22 mouse cellular contexts compared by ENCODE assay signal in genomic region chr15:81320137-81320536, GRCm38 (mm10). TPM values are rescaled to one million over a fixed set of nuclear protein-coding genes. Genes with fewer than 3 reads are reported as not detected.
DNase-seq lines count a peak whose midpoint lies in the region; TF ChIP-seq lines count a peak whose summit lies in the region.
"Had no signal": no experiment of that assay in that cellular context is flagged by ENCODE, and none has a peak within 500 bp of the region (broad histone marks: within the 10 kb centered on the region; RNA-seq: fewer than 3 reads in every experiment).

No protein-coding gene starts in this region.

- no peak overlapping the region for H3K27ac ChIP-seq in kidney, adult 2 months (ENCODE audit: insufficient read depth, low read depth, low read length)
- H3K27ac ChIP-seq: forebrain, embryonic 10.5 days; forebrain, embryonic 13.5 days; heart, embryonic 15.5 days; hindbrain, embryonic 10.5 days; hindbrain, embryonic 13.5 days had no signal

- WGBS in kidney, adult 2 months = 90% methylated on average over 3 of the region's 3 CpGs

- H3K4me3 ChIP-seq in kidney, adult 2 months (ENCODE audit: insufficient read depth, low read depth, low read length) = no peak overlapping the region
- H3K4me3 ChIP-seq: forebrain, embryonic 10.5 days; forebrain, embryonic 13.5 days; heart, embryonic 12.5 days; heart, embryonic 15.5 days; hindbrain, embryonic 10.5 days; hindbrain, embryonic 13.5 days had no signal

- H3K27me3 ChIP-seq in kidney, adult 2 months (replicated peaks; ENCODE audit: control insufficient read depth, insufficient read depth, low read length) = no peaks in the 10 kb centered on the region
- H3K27me3 ChIP-seq: forebrain, embryonic 13.5 days; heart, embryonic 12.5 days; heart, embryonic 15.5 days; hindbrain, embryonic 13.5 days had no signal

- no peak for TF ChIP-seq CTCF in kidney, adult 2 months (conservative IDR thresholded peaks at IDR 0.05; ENCODE audit: insufficient read depth, insufficient read length, low read depth, low read length)

- DNase-seq in layer of hippocampus, adult 9-11 months = peak; percentile 19
- no peak for DNase-seq in layer of hippocampus, adult 9-10 months (ENCODE audit: low spot score)
- peak; percentile 41 for DNase-seq in right cerebral cortex, adult 18-20 months
- DNase-seq in right cerebral cortex, postnatal 10 days (ENCODE audit: low spot score in 2 of 2) = no peak
- DNase-seq in 3T3-L1 (ENCODE audit: low read depth, low spot score) = peak; percentile 26
- DNase-seq in brain, adult 2 months (ENCODE audit: low read depth, low spot score) = peak; percentile 74
- no peak for DNase-seq in kidney, adult 2 months
- DNase-seq: adrenal gland, adult 8-10 months; adrenal gland, postnatal 25 days; cerebellum, adult 18-20 months; cerebellum, adult 9-10 months; cerebellum, postnatal 14 days; gastrocnemius, postnatal 25 days; heart, adult 18-20 months; heart, postnatal 10 days; heart, postnatal 36 days had no signal

- no peaks in the 10 kb centered on the region for H3K4me1 ChIP-seq in kidney, adult 2 months (ENCODE audit: control insufficient read depth, insufficient read depth, low read length)
- H3K4me1 ChIP-seq: forebrain, embryonic 10.5 days; forebrain, embryonic 13.5 days; heart, embryonic 12.5 days; heart, embryonic 15.5 days; hindbrain, embryonic 10.5 days; hindbrain, embryonic 13.5 days had no signal

- peaks cover 29% of the 10 kb centered on the region for H3K36me3 ChIP-seq in kidney, adult 2 months (ENCODE audit: control insufficient read depth, insufficient read depth, low read length)

- no peak for TF ChIP-seq POLR2A in kidney, adult 2 months (IDR thresholded peaks at IDR 0.05; ENCODE audit: low read depth, low read length)

RNA-seq across cellular contexts. Expression of gene Slc25a17, which starts 40.5 kb away (rescaled TPM):
- 78.3 and 78.6 TPM in 2 replicates for polyA plus RNA-seq in kidney, adult 2 months (2012; rRNA removed)

Comparison
In these comparisons a context has a peak if more than half of its experiments do, and no peak if none do; other contexts are left out.
1. DNase-seq: peak in layer of hippocampus, adult 9-11 months (single experiment), right cerebral cortex, adult 18-20 months (single experiment), 3T3-L1 (single experiment) and brain, adult 2 months (single experiment); none in layer of hippocampus, adult 9-10 months (single experiment), right cerebral cortex, postnatal 10 days (0 of 2) and kidney, adult 2 months (single experiment).